Mouse (Mus musculus): ENCODE data around the gene Coq10a. TPM values are rescaled to one million over a fixed set of nuclear protein-coding genes. Genes with fewer than 3 reads are reported as not detected.
A peak's percentile ranks its signal among the peaks of the same experiment; 100 is the strongest.

Gene Coq10a
- polyA plus RNA-seq, 1 experiment from 2014 or later, result 41.0 TPM

DNA sequence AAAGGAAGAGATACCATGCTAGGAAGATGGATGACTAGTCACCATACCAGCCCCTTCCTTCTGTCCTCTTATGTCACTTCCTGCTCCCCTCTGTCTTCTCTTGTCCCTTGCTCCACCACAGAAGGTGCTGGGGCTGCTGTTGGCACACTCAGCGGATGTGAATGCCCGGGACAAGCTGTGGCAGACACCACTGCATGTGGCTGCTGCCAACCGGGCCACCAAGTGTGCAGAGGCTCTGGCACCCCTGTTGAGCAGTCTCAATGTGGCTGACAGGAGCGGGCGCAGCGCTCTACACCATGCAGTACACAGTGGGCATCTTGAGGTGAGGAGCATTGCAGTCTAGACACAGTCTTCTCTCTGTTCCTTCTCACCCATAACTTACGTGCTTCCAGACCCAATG lies 10.5 kb upstream of the Coq10a start:
- no peak overlapping the region for H3K27ac ChIP-seq (replicated peaks)
- H3K4me3 ChIP-seq, result no peak overlapping the region
- no peak for ATAC-seq (ENCODE audit: low read depth)
- H3K9me3 ChIP-seq, result no peaks in the 10 kb centered on the region
- 96% methylated on average over 7 of the region's 7 CpGs for WGBS
- H3K36me3 ChIP-seq, result peaks cover 60% of the 10 kb centered on the region
- H3K27me3 ChIP-seq, result no peaks in the 10 kb centered on the region
- peak overlapping the region; percentile 100 for H3K9ac ChIP-seq
- no peak overlapping the region for H3K4me2 ChIP-seq
- peaks cover 27% of the 10 kb centered on the region for H3K4me1 ChIP-seq (replicated peaks)

DNA sequence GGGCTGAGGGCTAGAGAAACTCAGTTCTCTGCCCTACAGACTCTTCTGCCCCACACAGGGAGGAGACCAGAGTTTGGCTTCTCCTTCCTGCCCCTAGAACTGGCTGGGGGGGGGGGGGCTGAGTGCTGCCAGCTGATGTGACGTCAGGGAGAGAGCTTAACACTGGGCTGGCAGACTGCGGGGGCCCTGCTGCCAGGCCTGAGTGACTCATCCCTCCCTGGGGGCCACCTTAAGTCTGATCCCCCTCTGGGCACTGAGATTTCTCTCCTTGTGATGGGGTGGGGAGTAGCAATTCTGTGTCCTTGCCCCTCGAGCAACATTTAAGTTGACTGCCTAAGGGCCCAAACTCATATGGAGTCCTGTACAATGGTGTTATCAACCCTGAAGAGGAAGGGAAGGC lies 9.7 kb upstream of the Coq10a start:
- H3K27ac ChIP-seq (replicated peaks), result peak overlapping the region; percentile 98
- 56% methylated on average over 3 of the region's 3 CpGs for WGBS
- peak overlapping the region; percentile 96 for H3K4me3 ChIP-seq

GRCm38 (mm10) chr10:128377940-128378448 lies 9.2 kb upstream of the Coq10a start:
- Histone ChIP-seq H3K9ac (peak overlapping the region; percentile 100), H3K27me3 (no peaks in the 10 kb centered on the region), H3K4me3 (peak overlapping the region; percentile 96), H3K4me1 (replicated peaks) (peaks cover 27% of the 10 kb centered on the region), H3K4me2 (peak overlapping the region; percentile 79), H3K9me3 (no peaks in the 10 kb centered on the region), H3K27ac (replicated peaks) (peak overlapping the region; percentile 98), H3K36me3 (peaks cover 48% of the 10 kb centered on the region)
- WGBS, result 57% methylated on average over 14 of the region's 14 CpGs
- ATAC-seq (ENCODE audit: low read depth), result 0 out of 2 replicates have a peak, but pooled peaks have one; percentile 4

More for the DNA sequence above, 9.7 kb upstream of the Coq10a start:
- H3K4me2 ChIP-seq, result peak overlapping the region; percentile 79
- H3K27me3 ChIP-seq, result no peaks in the 10 kb centered on the region
- no peak for ATAC-seq (ENCODE audit: low read depth)
- peaks cover 27% of the 10 kb centered on the region for H3K4me1 ChIP-seq (replicated peaks)
- H3K9me3 ChIP-seq, result no peaks in the 10 kb centered on the region
- H3K36me3 ChIP-seq, result peaks cover 52% of the 10 kb centered on the region
- peak overlapping the region; percentile 100 for H3K9ac ChIP-seq

DNA sequence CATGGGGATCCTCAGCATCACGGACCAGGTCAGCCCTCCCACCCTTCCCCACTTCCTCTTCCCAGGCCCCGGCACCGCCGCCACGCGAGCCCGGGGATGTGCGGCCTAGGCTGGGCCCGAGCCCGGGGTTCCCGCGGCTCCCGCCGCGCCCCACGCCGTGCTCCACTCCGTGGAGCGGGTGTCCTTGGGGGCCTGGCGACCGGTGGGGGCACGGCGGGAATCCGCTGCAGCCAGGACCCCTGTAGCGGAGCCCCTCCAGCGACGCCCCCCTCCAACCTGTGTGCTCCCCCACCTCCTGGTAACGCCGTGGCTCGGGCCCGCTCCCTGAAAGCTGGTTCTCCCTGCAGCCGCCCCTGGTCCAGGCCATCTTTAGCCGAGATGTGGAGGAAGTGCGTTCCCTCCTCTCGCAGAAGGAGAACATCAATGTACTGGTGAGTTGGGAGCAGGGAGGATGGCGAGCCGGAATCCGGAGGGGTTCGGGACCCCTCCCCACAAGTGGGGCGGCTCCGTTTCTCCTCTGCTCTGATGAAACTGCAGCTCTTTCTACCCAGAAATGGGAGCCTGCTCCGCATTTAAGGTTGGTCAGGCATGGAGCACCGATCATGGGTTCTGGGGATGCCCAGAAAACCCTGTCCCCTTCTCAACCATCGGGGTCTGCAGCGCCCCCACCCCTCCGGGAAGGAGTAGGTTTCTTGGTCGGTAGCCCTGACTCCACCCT lies 8.6 kb upstream of the Coq10a start:
- Histone ChIP-seq H3K4me2 (peak overlapping the region; percentile 79), H3K27ac (replicated peaks) (peak overlapping the region; percentile 98), H3K36me3 (peaks cover 41% of the 10 kb centered on the region), H3K4me3 (peak overlapping the region; percentile 96), H3K4me1 (replicated peaks) (peaks cover 27% of the 10 kb centered on the region), H3K9me3 (no peaks in the 10 kb centered on the region), H3K27me3 (no peaks in the 10 kb centered on the region), H3K9ac (peak overlapping the region; percentile 100)
- peak; percentile 75 for ATAC-seq (ENCODE audit: low read depth)
- 1% methylated on average over 40 of the region's 47 CpGs for WGBS

- Histone ChIP-seq H3K9me3 (no peaks in the 10 kb centered on the region), H3K27ac (replicated peaks) (peak within 1 kb of the TSS; percentile 98), H3K4me3 (peak within 1 kb of the TSS; percentile 96), H3K4me1 (replicated peaks) (peaks cover 27% of the 10 kb centered on the region), H3K4me2 (peak within 1 kb of the TSS; percentile 79), H3K36me3 (peaks cover 34% of the 10 kb centered on the region), H3K9ac (peak within 1 kb of the TSS; percentile 100), H3K27me3 (no peaks in the 10 kb centered on the region)
- under 1% methylated on average over 64 of the region's 73 CpGs for WGBS
- ATAC-seq (ENCODE audit: low read depth), result peak; percentile 92
Measured at GRCm38 (mm10) chr10:128376455-128377211, 7.8 kb upstream of the Coq10a start, which contains the start of gene Ankrd52. Gene Ankrd52 (plus strand): TSS chr10:128377115.

- H3K36me3 ChIP-seq, result peaks cover 30% of the 10 kb centered on the region
- peaks cover 27% of the 10 kb centered on the region for H3K4me1 ChIP-seq (replicated peaks)
- H3K9ac ChIP-seq, result peak overlapping the region; percentile 100
- peak overlapping the region; percentile 98 for H3K27ac ChIP-seq (replicated peaks)
- no peaks in the 10 kb centered on the region for H3K9me3 ChIP-seq
- no peaks in the 10 kb centered on the region for H3K27me3 ChIP-seq
- ATAC-seq (ENCODE audit: low read depth), result no peak
- peak overlapping the region; percentile 96 for H3K4me3 ChIP-seq
- H3K4me2 ChIP-seq, result peak overlapping the region; percentile 79
- WGBS, result 42% methylated on average over 4 of the region's 4 CpGs
Measured at GRCm38 (mm10) chr10:128376099-128376454, 7.3 kb upstream of the Coq10a start.

- peaks cover 28% of the 10 kb centered on the region for H3K4me1 ChIP-seq (replicated peaks)
- ATAC-seq (ENCODE audit: low read depth), result no peak
- peaks cover 13% of the 10 kb centered on the region for H3K36me3 ChIP-seq
- no peak overlapping the region for H3K4me3 ChIP-seq
- H3K9ac ChIP-seq, result no peak overlapping the region
- H3K9me3 ChIP-seq, result no peaks in the 10 kb centered on the region
- H3K4me2 ChIP-seq, result no peak overlapping the region
- no peak overlapping the region for H3K27ac ChIP-seq (replicated peaks)
- 77% methylated on average over 6 of the region's 6 CpGs for whole genome bisulfite sequencing
- H3K27me3 ChIP-seq, result no peaks in the 10 kb centered on the region
Measured at GRCm38 (mm10) chr10:128374393-128374792, 5.6 kb upstream of the Coq10a start.

GRCm38 (mm10) chr10:128372989-128373748 lies 4.4 kb upstream of the Coq10a start:
- Histone ChIP-seq H3K4me2 (no peak overlapping the region), H3K27ac (replicated peaks) (no peak overlapping the region), H3K9me3 (no peaks in the 10 kb centered on the region), H3K4me3 (no peak overlapping the region), H3K27me3 (no peaks in the 10 kb centered on the region), H3K9ac (no peak overlapping the region), H3K36me3 (0 out of 2 replicates have a peak, but pooled peaks cover under 1% of the 10 kb centered on the region), H3K4me1 (replicated peaks) (peaks cover 19% of the 10 kb centered on the region)
- ATAC-seq (ENCODE audit: low read depth), result no peak
- WGBS, result 78% methylated on average over 6 of the region's 6 CpGs

DNA sequence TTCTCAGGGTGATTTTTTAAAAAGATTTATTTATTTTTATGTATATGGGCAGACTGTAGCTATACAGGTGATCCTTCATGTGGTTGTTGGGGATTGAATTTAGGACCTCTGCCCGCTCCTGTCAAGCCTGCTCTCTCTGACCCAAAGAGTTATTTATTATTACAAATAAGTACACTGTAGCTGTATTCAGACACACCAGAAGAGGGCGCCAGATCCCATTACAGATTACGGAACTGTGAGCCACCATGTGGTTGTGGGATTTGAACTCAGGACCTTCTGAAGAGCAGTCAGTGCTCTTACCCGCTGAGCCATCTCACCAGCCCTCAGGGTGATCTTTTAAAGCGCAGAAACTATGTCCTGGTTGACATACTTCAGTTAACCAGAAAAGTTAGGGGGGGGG lies 3.3 kb upstream of the Coq10a start:
- Histone ChIP-seq H3K4me3 (no peak overlapping the region), H3K36me3 (no peaks in the 10 kb centered on the region), H3K9ac (no peak overlapping the region), H3K9me3 (no peaks in the 10 kb centered on the region), H3K27ac (replicated peaks) (no peak overlapping the region), H3K4me2 (no peak overlapping the region), H3K4me1 (replicated peaks) (peaks cover 25% of the 10 kb centered on the region), H3K27me3 (no peaks in the 10 kb centered on the region)
- no peak for ATAC-seq (ENCODE audit: low read depth)
- 83% methylated on average over 5 of the region's 5 CpGs for WGBS

GRCm38 (mm10) chr10:128370601-128371000 lies 1.8 kb upstream of the Coq10a start:
- Histone ChIP-seq H3K4me3 (no peak overlapping the region), H3K36me3 (peaks cover 1% of the 10 kb centered on the region), H3K9ac (no peak overlapping the region), H3K9me3 (no peaks in the 10 kb centered on the region), H3K27me3 (no peaks in the 10 kb centered on the region), H3K27ac (replicated peaks) (no peak overlapping the region), H3K4me2 (no peak overlapping the region), H3K4me1 (replicated peaks) (peaks cover 22% of the 10 kb centered on the region)
- 56% methylated on average over 4 of the region's 4 CpGs for WGBS
- ATAC-seq (ENCODE audit: low read depth), result no peak

- no peaks in the 10 kb centered on the region for H3K9me3 ChIP-seq
- WGBS, result 60% methylated on average over 6 of the region's 6 CpGs
- peaks cover 7% of the 10 kb centered on the region for H3K36me3 ChIP-seq
- H3K9ac ChIP-seq, result no peak overlapping the region
- no peak overlapping the region for H3K4me3 ChIP-seq
- no peak for ATAC-seq (ENCODE audit: low read depth)
- H3K4me2 ChIP-seq, result no peak overlapping the region
- peaks cover 22% of the 10 kb centered on the region for H3K4me1 ChIP-seq (replicated peaks)
- H3K27me3 ChIP-seq, result no peaks in the 10 kb centered on the region
- peak overlapping the region; percentile 98; the same call in 1 of the 2 replicates for H3K27ac ChIP-seq (replicated peaks)
Measured at GRCm38 (mm10) chr10:128370021-128370420, 1.2 kb upstream of the Coq10a start.
